Mouse (Mus musculus) heart, embryonic 13.5 days (tissue): Measurements from ENCODE around the gene Eif3d. TPM values are rescaled to one million over a fixed set of nuclear protein-coding genes. Genes with fewer than 3 reads are reported as not detected.

Source experiments
- ATAC-seq: fragments of 200-750 bp; cut with Nextera tagmentation; 2 replicates; pipeline ENCODE4 v1.8.0; 2017; ENCODE audit warnings: moderate TSS enrichment; ENCODE audit not compliant: insufficient number of reproducible peaks, low FRiP score, low TSS enrichment; ENCODE audit errors: extremely low read depth
- H3K27ac ChIP-seq: fragments of 300-500 bp; sonication (generic); replicated peaks from 2 replicates; pipeline ENCODE4 v1.5.1; 2015; ENCODE audit warnings: moderate library complexity, mild to moderate bottlenecking, inconsistent platforms
- H3K27me3 ChIP-seq: fragments of 300-500 bp; sonication (generic); replicated peaks from 2 replicates; pipeline ENCODE4 v1.6.1; 2015; ENCODE audit warnings: mild to moderate bottlenecking, inconsistent platforms
- H3K36me3 ChIP-seq: fragments of 300-500 bp; sonication (generic); 2 replicates; pipeline ENCODE4 v1.6.1; 2015; ENCODE audit warnings: mild to moderate bottlenecking, inconsistent platforms
- H3K4me1 ChIP-seq: fragments of 300-500 bp; sonication (generic); 2 replicates; pipeline ENCODE4 v1.6.1; 2015; ENCODE audit warnings: inconsistent platforms
- H3K4me2 ChIP-seq: fragments of 300-500 bp; sonication (generic); 2 replicates; pipeline ENCODE4 v1.6.1; 2015; ENCODE audit warnings: inconsistent platforms, mild to moderate bottlenecking, moderate library complexity
- H3K4me3 ChIP-seq: fragments of 300-500 bp; sonication (generic); 2 replicates; pipeline ENCODE4 v1.5.1; 2015; ENCODE audit warnings: moderate library complexity, mild to moderate bottlenecking, inconsistent platforms
- H3K9ac ChIP-seq: fragments of 300-500 bp; sonication (generic); 2 replicates; pipeline ENCODE4 v1.6.1; 2015; ENCODE audit warnings: inconsistent platforms, mild to moderate bottlenecking, moderate library complexity
- H3K9me3 ChIP-seq: fragments of 300-500 bp; sonication (generic); 2 replicates; pipeline ENCODE4 v1.6.1; 2016; ENCODE audit warnings: inconsistent platforms
- WGBS: fragments of 180-500 bp; shearing (Covaris S2); methylation state at CpG from one replicate; pipeline ENCODE4 v1.1.7; 2015; ENCODE audit warnings: mixed read lengths; 5-methylcytosine and 5-hydroxymethylcytosine counted together
- polyA plus RNA-seq: library from polyadenylated mRNA; unstranded; fragments of >200 nt; fragmentation: Nextera tagmentation; extraction: Ambion mirVana; gene quantifications from 2 replicates; pipeline ENCODE4 v1.2.1, GENCODE M21; 2015

The Eif3d gene
- polyA plus RNA-seq, 1 experiment from 2014 or later, result 134 TPM

DNA sequence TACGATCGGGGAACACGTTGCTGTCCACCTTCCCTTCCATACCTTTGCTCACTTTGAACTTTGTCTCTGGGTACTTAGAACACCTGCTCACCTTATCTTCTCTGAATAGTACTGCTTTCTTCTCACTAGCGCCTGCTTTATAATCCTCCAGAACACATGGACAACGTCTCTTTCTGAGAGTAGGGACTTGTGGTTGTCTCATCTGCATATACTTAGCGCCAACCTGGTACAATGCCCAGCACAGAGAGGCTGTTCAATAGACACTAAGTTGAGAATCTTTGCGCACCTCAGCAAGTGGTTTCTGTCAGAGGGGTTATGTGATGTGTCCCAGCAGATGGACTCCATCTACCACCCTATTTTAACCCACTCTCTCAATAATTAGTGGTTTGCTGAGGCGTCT lies 40.8 kb downstream of the Eif3d start:
- Histone ChIP-seq H3K9me3 (no peaks in the 10 kb centered on the region), H3K4me1 (peaks cover 36% of the 10 kb centered on the region), H3K4me2 (peak overlapping the region; percentile 77), H3K9ac (peak overlapping the region; percentile 81), H3K27ac (0 out of 2 replicates have a peak overlapping the region, but pooled peaks have one; percentile 73), H3K4me3 (peak overlapping the region; percentile 73), H3K36me3 (peaks cover 26% of the 10 kb centered on the region), H3K27me3 (peaks cover 4% of the 10 kb centered on the region; the same call in 1 of the 2 replicates)
- ATAC-seq, result no peak
- WGBS, result 48% methylated on average over 8 of the region's 8 CpGs

DNA sequence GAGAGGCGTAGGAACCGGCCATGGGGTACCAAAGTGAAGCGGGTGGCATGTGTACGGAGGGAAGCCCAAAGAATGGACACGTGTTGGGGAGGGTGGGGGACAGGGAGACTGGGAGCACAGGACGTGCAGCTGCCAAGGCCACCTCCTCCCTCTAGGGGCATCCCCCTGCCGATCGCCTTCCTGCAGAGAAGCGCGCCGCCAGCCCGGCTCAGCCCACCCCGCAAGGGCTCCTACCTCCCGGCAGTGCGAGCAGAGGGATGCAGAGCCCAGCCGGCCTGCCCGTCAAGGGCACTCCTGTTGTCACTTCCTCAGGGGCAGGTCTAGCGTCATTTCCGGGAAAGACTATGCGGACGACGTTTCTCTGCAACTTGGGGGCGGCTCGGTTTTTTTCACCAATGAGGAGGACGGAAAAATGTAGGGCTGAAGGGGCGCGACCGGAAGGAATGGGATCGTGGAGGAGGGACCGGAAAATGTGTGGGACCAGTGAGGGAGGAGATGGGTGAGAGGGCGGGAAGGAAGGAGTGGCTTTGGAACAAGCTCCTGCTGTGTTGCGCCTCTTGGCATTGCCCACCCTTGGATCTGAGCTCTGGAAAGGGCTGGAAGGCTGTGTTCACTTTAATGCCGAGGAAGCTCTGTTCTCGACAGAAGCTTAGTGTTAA lies 41.8 kb downstream of the Eif3d start, which contains the start of gene Txn2:
Gene Txn2, minus strand, starts transcription at position 334 of the 659 bp plus-strand sequence.
- peaks cover 33% of the 10 kb centered on the region for H3K4me1 ChIP-seq
- H3K9me3 ChIP-seq, result no peaks in the 10 kb centered on the region
- H3K9ac ChIP-seq, result peak within 1 kb of the TSS; percentile 85
- peaks cover 36% of the 10 kb centered on the region for H3K36me3 ChIP-seq
- peak within 1 kb of the TSS; percentile 94 for H3K27ac ChIP-seq
- WGBS, result under 1% methylated on average over 34 of the region's 34 CpGs
- H3K4me3 ChIP-seq, result peak within 1 kb of the TSS; percentile 73
- no peaks in the 10 kb centered on the region for H3K27me3 ChIP-seq
- ATAC-seq, result peak; percentile 88
- H3K4me2 ChIP-seq, result peak within 1 kb of the TSS; percentile 77

DNA sequence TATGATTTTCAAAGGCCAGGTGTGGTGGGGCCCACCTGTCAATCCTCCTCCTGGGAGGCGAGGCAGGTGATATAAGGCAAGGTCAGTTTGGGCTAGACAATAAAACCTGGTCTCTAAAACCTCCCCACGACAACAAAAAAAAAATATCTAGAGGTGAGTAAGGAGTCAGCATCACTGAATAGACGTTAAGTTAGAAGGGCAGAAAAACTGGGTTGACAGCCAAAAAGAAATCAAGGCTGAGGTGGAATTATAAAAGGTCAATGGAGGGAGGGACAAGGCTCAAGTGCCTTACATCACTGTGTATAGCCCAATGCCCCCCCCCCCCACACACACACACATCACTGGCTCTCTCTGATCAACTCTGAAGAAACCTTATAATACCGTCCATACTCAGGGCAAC lies 42.5 kb downstream of the Eif3d start:
- H3K9me3 ChIP-seq, result no peaks in the 10 kb centered on the region
- H3K4me3 ChIP-seq, result peak overlapping the region; percentile 73
- H3K9ac ChIP-seq, result peak overlapping the region; percentile 85
- peak overlapping the region; percentile 77 for H3K4me2 ChIP-seq
- H3K27ac ChIP-seq, result peak overlapping the region; percentile 94
- H3K27me3 ChIP-seq, result no peaks in the 10 kb centered on the region
- peaks cover 43% of the 10 kb centered on the region for H3K36me3 ChIP-seq
- 26% methylated on average over 4 of the region's 4 CpGs for WGBS
- ATAC-seq, result no peak
- peaks cover 27% of the 10 kb centered on the region for H3K4me1 ChIP-seq

DNA sequence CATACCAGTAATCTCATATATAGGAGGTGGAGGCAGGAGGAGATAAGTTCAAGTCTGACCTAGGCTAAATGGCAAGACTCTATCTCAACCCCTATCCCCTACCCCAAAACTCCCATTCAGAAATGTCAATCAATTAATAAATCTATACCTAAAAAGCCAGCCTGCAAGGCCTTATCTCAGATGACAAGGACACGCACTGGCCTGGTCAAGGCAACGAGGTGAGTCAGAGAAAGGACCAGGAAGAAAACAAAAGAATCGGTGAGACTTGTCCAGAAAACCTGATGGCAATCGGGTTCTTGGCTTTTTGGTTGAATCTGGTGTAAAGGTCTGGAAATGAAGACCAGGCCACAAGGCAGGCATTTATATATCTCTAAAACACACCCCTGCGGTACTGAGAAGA lies 43.7 kb downstream of the Eif3d start:
- Histone ChIP-seq H3K9me3 (no peaks in the 10 kb centered on the region), H3K9ac (0 out of 2 replicates have a peak overlapping the region, but pooled peaks have one; percentile 85), H3K36me3 (peaks cover 55% of the 10 kb centered on the region), H3K27ac (no peak overlapping the region), H3K27me3 (no peaks in the 10 kb centered on the region), H3K4me2 (no peak overlapping the region), H3K4me1 (peaks cover 27% of the 10 kb centered on the region), H3K4me3 (no peak overlapping the region)
- 86% methylated on average over 5 of the region's 5 CpGs for WGBS
- ATAC-seq, result no peak

DNA sequence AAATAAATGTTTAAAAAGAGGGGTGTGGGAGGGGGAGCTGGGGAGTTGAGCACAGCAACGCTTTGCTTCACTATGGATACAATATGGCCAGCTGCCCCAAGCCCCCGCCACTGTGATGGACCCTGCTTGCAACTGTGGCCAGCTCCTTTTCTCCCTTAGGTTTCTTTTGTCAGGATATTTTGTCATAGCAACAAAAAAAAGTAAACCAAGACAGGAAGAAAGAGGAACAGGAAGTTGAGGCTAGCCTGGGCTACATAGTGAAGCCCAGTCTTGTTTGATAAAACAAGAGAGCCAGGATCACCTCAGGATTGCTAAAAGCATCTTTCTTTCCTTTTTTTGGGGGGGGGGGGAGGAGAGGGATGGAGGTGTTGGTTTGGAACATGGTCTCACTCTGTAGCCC lies 45.4 kb downstream of the Eif3d start:
- peaks cover 70% of the 10 kb centered on the region for H3K36me3 ChIP-seq
- 92% methylated on average over 2 of the region's 2 CpGs for WGBS
- ATAC-seq, result no peak
- H3K27ac ChIP-seq, result no peak overlapping the region
- H3K4me1 ChIP-seq, result peaks cover 27% of the 10 kb centered on the region
- H3K27me3 ChIP-seq, result no peaks in the 10 kb centered on the region
- H3K9ac ChIP-seq, result no peak overlapping the region
- no peak overlapping the region for H3K4me2 ChIP-seq
- H3K9me3 ChIP-seq, result no peaks in the 10 kb centered on the region
- H3K4me3 ChIP-seq, result no peak overlapping the region

DNA sequence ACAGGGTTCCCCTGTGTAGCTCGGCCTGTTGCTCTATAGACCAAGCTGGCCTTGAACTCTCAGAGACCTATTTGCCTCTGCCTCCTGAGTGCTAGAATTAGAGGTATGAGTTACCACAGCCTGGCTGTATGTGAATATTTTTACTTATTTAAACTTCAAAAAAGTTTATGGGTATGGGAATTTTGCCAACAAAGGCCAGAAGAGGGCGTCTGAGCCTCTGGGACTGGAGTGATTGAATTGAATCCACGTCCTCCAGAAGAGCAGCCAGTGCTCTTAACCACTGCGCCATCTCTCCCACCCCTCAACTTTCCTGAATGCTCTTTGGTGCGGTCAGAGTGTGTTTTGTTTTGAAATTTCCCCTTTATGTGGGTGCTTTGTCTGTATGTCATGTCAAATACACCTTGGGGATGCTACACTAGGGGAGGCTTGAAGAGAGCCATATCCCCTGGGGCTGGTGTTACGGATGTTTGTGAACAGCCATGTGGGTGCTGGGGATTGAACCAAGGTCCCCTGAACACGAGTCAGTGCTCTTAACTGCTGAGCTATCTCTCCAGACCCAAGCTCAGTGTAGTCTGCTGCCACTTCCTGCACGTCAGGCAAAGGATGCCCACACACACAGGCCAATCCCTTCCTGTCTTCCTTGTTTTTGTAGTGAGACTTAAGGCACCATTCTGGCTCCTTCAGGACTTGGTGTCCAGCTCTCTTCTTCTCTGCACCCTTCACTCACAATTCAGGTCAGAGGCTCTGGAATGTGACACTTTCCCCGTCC lies 47.2 kb downstream of the Eif3d start:
- H3K4me2 ChIP-seq, result no peak overlapping the region
- WGBS, result 68% methylated on average over 9 of the region's 9 CpGs
- H3K27me3 ChIP-seq, result no peaks in the 10 kb centered on the region
- no peak overlapping the region for H3K4me3 ChIP-seq
- ATAC-seq, result no peak
- H3K9ac ChIP-seq, result no peak overlapping the region
- peaks cover 88% of the 10 kb centered on the region for H3K36me3 ChIP-seq
- no peak overlapping the region for H3K27ac ChIP-seq
- peaks cover 18% of the 10 kb centered on the region for H3K4me1 ChIP-seq
- H3K9me3 ChIP-seq, result no peaks in the 10 kb centered on the region

DNA sequence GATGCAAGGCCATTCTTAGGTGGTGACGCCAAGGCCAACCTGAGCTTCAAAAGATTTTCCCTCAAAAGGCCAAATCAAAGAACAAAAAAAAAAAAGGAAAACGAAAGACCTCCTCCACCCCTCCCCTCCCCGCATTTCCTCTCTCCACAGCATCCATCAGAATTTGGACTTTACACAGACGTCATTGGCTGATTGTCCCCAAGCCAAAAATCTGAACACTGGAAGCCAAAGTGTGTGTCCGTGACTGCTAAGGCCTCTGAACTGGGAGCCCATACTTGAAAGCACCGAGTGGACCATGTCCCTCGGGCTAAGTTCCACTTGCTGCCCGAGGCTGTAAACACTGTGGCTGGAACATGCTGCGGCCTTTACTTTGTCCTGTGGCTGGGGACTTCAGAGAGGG lies 47.9 kb downstream of the Eif3d start:
- no peak overlapping the region for H3K27ac ChIP-seq
- H3K4me2 ChIP-seq, result no peak overlapping the region
- 80% methylated on average over 9 of the region's 9 CpGs for WGBS
- peaks cover 95% of the 10 kb centered on the region for H3K36me3 ChIP-seq
- H3K9ac ChIP-seq, result no peak overlapping the region
- no peak overlapping the region for H3K4me3 ChIP-seq
- H3K9me3 ChIP-seq, result no peaks in the 10 kb centered on the region
- no peaks in the 10 kb centered on the region for H3K27me3 ChIP-seq
- peaks cover 12% of the 10 kb centered on the region for H3K4me1 ChIP-seq
- no peak for ATAC-seq

DNA sequence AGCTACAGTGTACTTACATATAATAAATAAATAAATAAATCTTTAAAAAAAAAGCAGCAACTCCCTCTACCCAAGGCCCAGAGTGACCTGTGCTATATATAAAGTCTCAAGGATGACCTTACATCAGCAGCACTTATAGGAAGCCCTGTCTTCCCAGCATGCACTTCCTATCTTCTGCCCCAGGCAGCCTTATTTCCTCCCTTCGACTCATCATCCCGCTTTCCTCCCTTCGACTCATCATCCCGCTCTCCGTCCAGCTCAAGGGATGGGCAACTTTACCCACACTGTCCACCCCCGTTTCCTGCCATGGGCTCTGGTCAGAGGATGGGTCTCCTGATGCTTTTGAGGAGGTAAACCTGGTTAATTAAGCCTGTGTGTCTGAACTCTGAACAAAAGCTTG lies 49.0 kb downstream of the Eif3d start:
- H3K4me1 ChIP-seq, result peaks cover 9% of the 10 kb centered on the region; the same call in 1 of the 2 replicates
- H3K4me3 ChIP-seq, result no peak overlapping the region
- H3K4me2 ChIP-seq, result no peak overlapping the region
- H3K9me3 ChIP-seq, result no peaks in the 10 kb centered on the region
- WGBS, result 80% methylated on average over 6 of the region's 6 CpGs
- no peak overlapping the region for H3K27ac ChIP-seq
- peak overlapping the region; percentile 6; the same call in 1 of the 2 replicates for H3K9ac ChIP-seq
- peaks cover 91% of the 10 kb centered on the region for H3K36me3 ChIP-seq
- ATAC-seq, result no peak; the same call in 1 of the 2 replicates
- no peaks in the 10 kb centered on the region for H3K27me3 ChIP-seq

DNA sequence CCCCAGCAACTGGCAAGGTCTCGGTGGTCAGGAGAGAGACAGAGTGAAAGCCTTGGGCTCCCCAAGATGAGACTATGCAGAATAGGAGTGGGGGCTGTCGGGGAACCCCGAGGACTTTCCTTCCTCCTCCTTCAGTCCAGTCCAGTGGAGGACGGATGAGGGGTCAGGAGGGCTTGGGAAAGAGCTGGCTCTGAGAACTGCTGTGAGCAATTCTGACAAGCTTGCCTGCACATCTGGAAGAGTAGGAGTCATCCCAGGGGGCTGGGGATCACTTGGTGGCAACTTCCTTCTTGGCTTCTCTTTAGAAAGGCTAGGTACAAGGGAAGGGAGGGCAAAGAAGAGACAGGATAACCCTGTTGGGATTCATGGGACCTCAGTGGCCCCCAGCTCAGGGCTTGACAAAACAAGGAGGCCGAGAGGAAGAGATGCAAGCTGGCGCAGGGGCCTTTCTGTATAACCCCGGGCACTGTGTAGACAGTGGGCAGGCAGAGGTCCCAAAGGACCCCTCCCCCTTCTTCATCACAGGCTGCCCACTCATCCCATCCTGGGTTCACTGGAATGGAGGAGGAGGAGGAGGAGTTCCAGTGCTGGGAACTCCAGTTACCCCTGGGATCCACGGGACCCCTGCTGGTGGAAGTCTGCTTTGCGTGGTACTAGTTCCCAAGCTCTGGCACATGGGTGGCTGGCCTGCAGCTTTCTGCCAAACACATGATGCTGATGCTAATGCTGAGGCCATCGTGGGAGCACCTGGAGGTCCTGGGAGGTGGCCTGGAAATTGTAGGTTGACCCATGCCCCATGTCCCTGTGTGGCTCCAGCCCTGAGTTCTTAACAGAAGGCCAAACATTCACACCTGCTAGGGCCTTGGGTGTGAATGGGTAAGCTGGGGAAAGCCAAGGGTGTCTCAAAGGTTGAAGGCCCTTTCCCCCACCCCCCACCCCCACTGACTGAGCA lies 49.8 kb downstream of the Eif3d start:
- Histone ChIP-seq H3K9me3 (no peaks in the 10 kb centered on the region), H3K36me3 (peaks cover 91% of the 10 kb centered on the region), H3K9ac (no peak overlapping the region; the same call in 1 of the 2 replicates), H3K27ac (no peak overlapping the region), H3K4me1 (peaks cover 9% of the 10 kb centered on the region; the same call in 1 of the 2 replicates), H3K4me2 (no peak overlapping the region), H3K27me3 (no peaks in the 10 kb centered on the region), H3K4me3 (no peak overlapping the region)
- 76% methylated on average over 10 of the region's 10 CpGs for WGBS
- no peak for ATAC-seq

DNA sequence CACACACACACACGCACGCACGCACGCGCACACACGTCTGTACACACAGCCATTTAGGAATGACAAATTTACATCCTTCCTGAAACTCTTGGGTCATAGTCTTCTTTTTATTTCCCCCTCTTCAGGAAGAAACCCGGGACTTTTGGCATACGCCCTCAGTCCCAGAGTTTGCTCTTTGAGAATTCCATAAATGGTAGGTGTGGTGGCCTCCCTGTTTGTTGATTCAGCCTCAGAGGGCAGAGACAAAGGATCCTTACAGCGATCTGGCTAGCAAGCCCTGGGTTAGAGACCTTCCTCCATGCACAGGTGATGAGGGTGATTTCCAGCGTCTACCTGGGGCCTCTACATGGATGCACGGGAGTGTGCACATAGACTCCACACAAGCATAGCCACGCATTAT lies 51.2 kb downstream of the Eif3d start:
- WGBS, result 90% methylated on average over 12 of the region's 12 CpGs
- H3K27ac ChIP-seq, result no peak overlapping the region

More for the DNA sequence above, 51.2 kb downstream of the Eif3d start:
- no peak for ATAC-seq
- Histone ChIP-seq H3K36me3 (peaks cover 93% of the 10 kb centered on the region), H3K27me3 (no peaks in the 10 kb centered on the region), H3K4me1 (peaks cover 9% of the 10 kb centered on the region; the same call in 1 of the 2 replicates), H3K9me3 (no peaks in the 10 kb centered on the region), H3K9ac (no peak overlapping the region), H3K4me3 (no peak overlapping the region), H3K4me2 (no peak overlapping the region)
